Mouse (Mus musculus) ES-Bruce4 (cell line): ENCODE data around the gene Wwc2. TPM values are rescaled to one million over a fixed set of nuclear protein-coding genes. Genes with fewer than 3 reads are reported as not detected.

ENCODE experiments used
- H3K27ac ChIP-seq: 2 replicates; pipeline ENCODE4 v1.5.1; 2012; ENCODE audit warnings: low read length, inconsistent platforms; ENCODE audit not compliant: insufficient read depth
- H3K27me3 ChIP-seq: 2 replicates; pipeline ENCODE4 v1.6.1; 2012; ENCODE audit warnings: mild to moderate bottlenecking, low read length, inconsistent platforms; ENCODE audit not compliant: control insufficient read depth, poor library complexity, insufficient read depth, severe bottlenecking
- H3K36me3 ChIP-seq: 2 replicates; pipeline ENCODE4 v1.6.1; 2012; ENCODE audit warnings: inconsistent platforms, mild to moderate bottlenecking, low read length, moderate library complexity; ENCODE audit not compliant: control insufficient read depth, poor library complexity, insufficient read depth, severe bottlenecking
- H3K4me1 ChIP-seq: one replicate; pipeline ENCODE4 v1.8.1; 2011; ENCODE audit warnings: low read length; ENCODE audit not compliant: control insufficient read depth, insufficient read depth
- H3K4me3 ChIP-seq: 2 replicates; pipeline ENCODE4 v1.5.1; 2011; ENCODE audit warnings: low read depth, mild to moderate bottlenecking, low read length
- H3K9ac ChIP-seq: 2 replicates; pipeline ENCODE4 v1.6.1; 2012; ENCODE audit warnings: low read depth, mild to moderate bottlenecking, inconsistent platforms; ENCODE audit not compliant: poor library complexity, severe bottlenecking
- H3K9me3 ChIP-seq: replicated peaks from 2 replicates; pipeline ENCODE4 v1.6.1; 2012; ENCODE audit warnings: mild to moderate bottlenecking, low read length, inconsistent platforms; ENCODE audit not compliant: control insufficient read depth, poor library complexity, insufficient read depth, severe bottlenecking
- CTCF ChIP-seq: IDR thresholded peaks from one replicate; pipeline ENCODE4 v1.8.1; 2011; ENCODE audit warnings: low read depth, low read length
- EP300 ChIP-seq: IDR thresholded peaks from 2 replicates; pipeline ENCODE4 v1.6.1; 2011; ENCODE audit warnings: low read depth, low read length; ENCODE audit not compliant: insufficient read depth
- POLR2A ChIP-seq: IDR thresholded peaks from one replicate; pipeline ENCODE4 v1.8.1; 2011; ENCODE audit warnings: low read length; ENCODE audit not compliant: insufficient read depth
- polyA plus RNA-seq: library from polyadenylated mRNA; stranded (reverse); fragments of >200 nt; gene quantifications from 2 replicates; pipeline ENCODE4 v1.2.4, GENCODE M21; 2011; ENCODE audit warnings: low read depth; ENCODE audit not compliant: missing spikeins, insufficient read depth, insufficient read length

The Wwc2 gene
- polyA plus RNA-seq, 1 experiment, result 42.2 TPM

- no peaks in the 10 kb centered on the region for H3K4me1 ChIP-seq
- H3K9ac ChIP-seq, result no peak overlapping the region
- no peak overlapping the region for H3K4me3 ChIP-seq
- H3K27me3 ChIP-seq, result no peaks in the 10 kb centered on the region
- no peaks in the 10 kb centered on the region for H3K9me3 ChIP-seq
- TF ChIP-seq CTCF (no peak), EP300 (no peak), POLR2A (no peak)
- no peak overlapping the region for H3K27ac ChIP-seq
- no peaks in the 10 kb centered on the region for H3K36me3 ChIP-seq
Observed at GRCm38 (mm10) chr8:47909681-47910080, 81.0 kb downstream of the Wwc2 start.

- H3K9me3 ChIP-seq, result no peaks in the 10 kb centered on the region
- H3K27me3 ChIP-seq, result no peaks in the 10 kb centered on the region
- TF ChIP-seq POLR2A (no peak), CTCF (no peak), EP300 (no peak)
- H3K4me1 ChIP-seq, result no peaks in the 10 kb centered on the region
- no peaks in the 10 kb centered on the region for H3K36me3 ChIP-seq
- no peak overlapping the region for H3K27ac ChIP-seq
- H3K4me3 ChIP-seq, result no peak overlapping the region
- no peak overlapping the region for H3K9ac ChIP-seq
Observed at GRCm38 (mm10) chr8:47907056-47907455, 83.7 kb downstream of the Wwc2 start.

- Histone ChIP-seq H3K36me3 (no peaks in the 10 kb centered on the region), H3K4me3 (no peak overlapping the region), H3K9ac (no peak overlapping the region), H3K27ac (no peak overlapping the region), H3K9me3 (no peaks in the 10 kb centered on the region), H3K27me3 (no peaks in the 10 kb centered on the region), H3K4me1 (no peaks in the 10 kb centered on the region)
- no peak for TF ChIP-seq CTCF
- no peak for TF ChIP-seq POLR2A
- TF ChIP-seq EP300, result no peak
Observed at GRCm38 (mm10) chr8:47906142-47906541, 84.6 kb downstream of the Wwc2 start.

GRCm38 (mm10) chr8:47905256-47905655 is 85.5 kb downstream of the Wwc2 start:
- no peaks in the 10 kb centered on the region for H3K4me1 ChIP-seq
- no peak overlapping the region for H3K9ac ChIP-seq
- H3K9me3 ChIP-seq, result no peaks in the 10 kb centered on the region
- TF ChIP-seq EP300 (no peak), POLR2A (no peak)
- H3K4me3 ChIP-seq, result no peak overlapping the region
- no peak overlapping the region for H3K27ac ChIP-seq
- no peaks in the 10 kb centered on the region for H3K36me3 ChIP-seq
- no peaks in the 10 kb centered on the region for H3K27me3 ChIP-seq

- Histone ChIP-seq H3K4me3 (no peak overlapping the region), H3K9me3 (no peaks in the 10 kb centered on the region), H3K36me3 (0 out of 2 replicates have a peak, but pooled peaks cover 3% of the 10 kb centered on the region), H3K4me1 (no peaks in the 10 kb centered on the region), H3K9ac (no peak overlapping the region), H3K27me3 (no peaks in the 10 kb centered on the region), H3K27ac (no peak overlapping the region)
- TF ChIP-seq POLR2A, result no peak
- TF ChIP-seq EP300, result no peak
- TF ChIP-seq CTCF, result no peak
Observed at GRCm38 (mm10) chr8:47904004-47904403, 86.7 kb downstream of the Wwc2 start.

- Histone ChIP-seq H3K4me3 (no peak overlapping the region), H3K27me3 (no peaks in the 10 kb centered on the region)
Observed at GRCm38 (mm10) chr8:47902704-47903103, 88.0 kb downstream of the Wwc2 start.

More at GRCm38 (mm10) chr8:47902704-47903103, 88.0 kb downstream of the Wwc2 start:
- Histone ChIP-seq H3K36me3 (0 out of 2 replicates have a peak, but pooled peaks cover 3% of the 10 kb centered on the region), H3K27ac (no peak overlapping the region), H3K9me3 (no peaks in the 10 kb centered on the region), H3K4me1 (no peaks in the 10 kb centered on the region), H3K9ac (no peak overlapping the region)
- TF ChIP-seq EP300, result no peak
- TF ChIP-seq POLR2A, result no peak
- no peak for TF ChIP-seq CTCF
